Mouse (Mus musculus) NIH3T3 (cell line): ENCODE measurements around the gene Arhgef19.

Experiments used
- DNase-seq: peaks from one replicate; pipeline ENCODE4 v3.0.0-alpha.2; 2012; ENCODE audit warnings: low read depth

Arhgef19 gene

GRCm38 (mm10) chr4:141238492-141239387 lies 559 bp upstream of the Arhgef19 start:
- DNase-seq = no peak

DNA sequence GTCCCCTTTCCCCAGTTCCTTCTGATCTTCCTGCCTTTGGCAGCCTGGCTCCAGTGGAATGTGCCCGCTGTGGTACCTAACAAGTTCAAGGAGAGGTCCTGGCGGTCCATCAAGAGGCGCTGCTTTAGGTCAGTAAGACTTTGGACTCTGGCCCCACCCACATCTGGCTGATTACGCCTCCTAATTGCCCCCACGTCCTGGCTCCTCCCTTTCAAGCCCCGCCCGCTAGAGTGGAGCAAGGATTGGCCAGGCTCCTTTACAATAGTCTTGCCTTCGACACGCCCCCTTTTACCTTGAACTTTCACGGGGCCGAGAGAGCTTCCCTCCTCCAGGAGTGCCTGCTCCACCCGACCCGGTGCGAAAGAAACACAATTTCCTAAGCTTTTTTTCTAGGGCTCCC lies 1.3 kb downstream of the Arhgef19 start:
- no peak for DNase-seq

DNA sequence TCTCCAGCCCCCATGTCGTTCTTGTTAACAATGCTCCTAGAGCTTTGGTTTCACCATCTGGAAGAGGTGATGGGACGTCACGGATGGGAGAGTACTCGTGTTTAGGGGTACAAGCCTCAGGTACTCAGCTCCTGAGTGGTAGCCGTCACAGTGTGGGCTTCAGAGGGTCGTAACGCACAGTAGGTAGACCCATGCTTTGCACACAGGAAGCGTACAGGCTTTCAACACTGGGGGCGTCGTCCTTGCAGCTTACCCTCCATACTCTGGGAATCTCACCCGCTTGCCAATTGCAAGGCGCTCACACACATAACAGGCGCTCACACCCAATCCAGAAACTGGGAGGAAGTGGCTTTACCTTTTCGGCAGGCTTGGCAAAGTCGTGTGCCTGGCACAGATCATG lies 2.6 kb downstream of the Arhgef19 start:
- DNase-seq = no peak

DNA sequence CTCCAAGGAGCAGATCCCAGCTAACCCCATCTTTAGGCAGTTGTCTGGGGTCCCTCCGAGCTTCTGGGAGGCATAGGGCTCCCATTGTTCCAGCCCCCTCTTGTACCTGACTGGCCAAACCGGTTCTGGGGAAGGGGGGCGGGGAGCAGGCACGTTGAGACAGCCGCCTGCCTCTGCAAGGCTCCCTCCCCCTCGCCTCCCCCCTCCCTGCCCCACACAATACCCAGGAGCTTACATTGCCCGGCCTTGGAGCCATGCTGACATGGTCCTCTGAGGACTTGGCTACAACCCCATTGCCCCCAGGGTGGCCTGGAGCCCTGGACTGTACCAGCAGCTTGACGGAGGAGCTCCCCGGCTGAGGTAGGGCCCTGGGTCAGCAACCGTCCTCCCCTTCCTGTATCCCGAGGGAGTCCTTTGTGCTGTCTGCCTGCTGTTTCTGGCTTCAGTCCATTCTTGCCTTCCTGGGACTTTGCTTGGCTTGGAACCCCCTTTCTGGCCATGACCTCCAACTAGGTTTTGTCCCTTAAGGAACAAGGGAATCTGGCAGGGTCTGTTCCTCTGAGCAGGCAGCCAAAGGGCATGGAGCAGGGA lies 3.4 kb downstream of the Arhgef19 start:
- peak; percentile 14 for DNase-seq

DNA sequence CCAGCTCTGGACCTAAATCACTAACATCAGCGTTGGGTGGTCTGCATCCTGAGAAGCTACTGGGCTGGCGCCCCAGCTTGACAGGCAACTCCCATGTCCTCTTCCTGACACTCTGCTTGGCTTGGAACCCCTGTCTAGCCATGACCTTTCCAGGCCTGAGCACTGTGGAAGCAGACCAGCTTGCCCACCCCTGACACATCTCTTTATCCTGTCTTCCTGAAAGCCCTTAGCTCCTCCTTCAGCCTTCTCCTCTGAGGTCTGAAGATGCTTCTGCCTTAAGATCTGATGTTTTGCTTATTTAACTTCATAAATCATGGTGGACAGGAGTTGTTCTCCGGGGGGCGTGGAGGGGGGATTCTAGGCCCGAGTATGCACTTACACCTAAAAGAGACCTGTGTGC lies 4.3 kb downstream of the Arhgef19 start:
- DNase-seq = no peak

DNA sequence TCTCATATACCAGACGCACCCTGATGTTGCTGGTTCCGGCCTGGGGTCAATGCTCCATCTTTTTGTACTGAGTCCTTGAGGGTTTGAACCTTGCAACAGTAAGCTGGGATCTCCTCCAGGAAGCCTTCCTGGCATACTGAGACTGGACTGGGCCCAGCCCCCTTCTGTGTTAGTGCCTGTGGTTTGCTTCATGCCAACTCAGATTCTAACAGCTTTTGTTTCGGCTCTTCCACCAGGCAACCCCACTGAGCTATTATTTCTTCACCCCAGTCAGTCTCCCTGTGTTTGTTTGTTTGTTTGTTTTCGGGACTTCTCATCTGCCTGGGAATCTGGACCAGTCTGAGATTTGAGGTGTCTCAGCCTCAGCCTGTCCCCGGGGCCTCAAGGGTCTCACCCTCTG lies 5.1 kb downstream of the Arhgef19 start:
- peak; percentile 77 for DNase-seq

DNA sequence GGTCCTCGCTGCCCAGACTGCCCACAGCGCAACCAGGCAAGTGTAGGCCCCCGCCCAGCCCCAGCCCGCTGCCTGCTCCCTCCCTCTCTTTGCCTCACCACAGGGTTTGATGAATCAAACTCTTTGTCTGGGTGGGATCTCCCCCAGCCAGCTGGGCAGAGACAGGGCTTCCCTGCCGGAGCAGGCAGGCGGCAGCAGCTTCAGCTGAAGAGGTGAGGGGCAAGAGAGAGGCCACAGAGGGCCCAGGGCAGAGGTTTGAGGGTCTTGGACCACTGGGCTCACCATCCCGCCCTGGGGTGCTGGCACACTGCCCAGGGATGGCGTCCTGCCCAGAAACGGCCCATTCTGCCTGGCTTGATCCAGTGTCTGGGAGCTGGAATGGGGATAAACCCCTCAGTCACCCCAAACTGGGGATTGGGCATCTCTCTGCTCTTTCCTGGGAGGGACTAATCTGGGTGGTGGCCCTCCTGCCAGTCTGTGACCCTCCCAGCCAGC lies 5.7 kb downstream of the Arhgef19 start:
- peak; percentile 84 for DNase-seq

DNA sequence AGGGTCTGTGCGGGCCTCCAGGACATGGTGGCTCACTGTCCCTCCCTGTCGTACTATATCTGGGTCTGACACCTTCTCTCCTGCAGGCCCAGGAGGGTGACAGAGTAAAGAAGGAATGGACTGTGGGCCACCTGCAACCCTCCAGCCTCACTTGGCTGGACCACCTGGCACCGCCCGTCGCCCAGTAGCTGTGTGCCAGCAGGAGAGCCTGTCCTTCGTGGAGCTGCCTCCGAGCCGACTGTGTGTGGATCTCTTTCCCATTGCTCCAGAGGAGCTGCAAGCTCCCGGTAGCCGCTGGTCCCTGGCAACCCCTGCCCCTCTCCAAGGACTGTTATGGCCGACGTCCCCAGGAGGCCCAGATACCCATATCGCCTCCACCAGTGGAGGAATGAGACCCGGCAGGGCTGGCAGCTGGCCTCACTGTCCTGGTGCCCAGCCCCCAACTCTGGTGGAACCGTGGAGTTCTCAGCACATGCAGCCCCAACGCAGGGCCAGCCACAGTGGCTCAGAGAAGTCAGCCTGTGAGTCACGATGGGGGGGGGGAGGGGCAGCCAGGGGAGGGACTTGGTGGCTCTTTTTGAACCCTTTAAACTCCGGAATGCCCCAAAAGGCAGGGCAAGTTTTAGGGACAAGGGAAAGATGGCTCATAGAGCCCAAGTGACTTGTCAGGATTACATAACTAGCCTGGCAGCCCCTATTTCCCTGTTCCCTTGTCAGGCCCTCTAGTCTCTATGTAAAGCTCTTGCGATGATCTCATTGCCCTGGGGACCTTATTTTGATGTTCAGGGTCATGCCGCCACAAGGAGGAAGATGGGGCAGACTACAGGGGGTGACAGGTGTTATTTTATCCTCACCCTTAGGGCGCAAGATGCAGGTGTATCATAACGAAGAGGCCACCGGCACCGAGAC lies 7.0 kb downstream of the Arhgef19 start:
- peak; percentile 55 for DNase-seq

DNA sequence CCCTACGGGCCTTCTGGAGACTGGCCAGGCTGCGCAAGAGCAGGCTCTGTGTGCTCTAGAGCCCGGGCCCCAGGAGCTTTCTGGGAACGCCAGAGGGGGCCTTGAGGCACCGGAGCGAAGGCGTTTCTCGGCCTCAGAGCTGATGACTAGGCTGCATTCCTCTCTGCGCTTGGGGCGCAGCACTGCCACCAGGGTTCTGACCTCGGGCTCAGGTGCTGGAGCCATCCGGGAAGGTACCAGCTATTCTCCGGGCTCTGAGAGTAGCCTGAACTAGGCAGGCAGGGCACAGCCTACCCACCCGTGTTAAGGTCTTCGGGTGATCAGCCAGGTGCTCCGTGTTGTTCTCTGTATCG lies 7.7 kb downstream of the Arhgef19 start:
- DNase-seq = no peak

DNA sequence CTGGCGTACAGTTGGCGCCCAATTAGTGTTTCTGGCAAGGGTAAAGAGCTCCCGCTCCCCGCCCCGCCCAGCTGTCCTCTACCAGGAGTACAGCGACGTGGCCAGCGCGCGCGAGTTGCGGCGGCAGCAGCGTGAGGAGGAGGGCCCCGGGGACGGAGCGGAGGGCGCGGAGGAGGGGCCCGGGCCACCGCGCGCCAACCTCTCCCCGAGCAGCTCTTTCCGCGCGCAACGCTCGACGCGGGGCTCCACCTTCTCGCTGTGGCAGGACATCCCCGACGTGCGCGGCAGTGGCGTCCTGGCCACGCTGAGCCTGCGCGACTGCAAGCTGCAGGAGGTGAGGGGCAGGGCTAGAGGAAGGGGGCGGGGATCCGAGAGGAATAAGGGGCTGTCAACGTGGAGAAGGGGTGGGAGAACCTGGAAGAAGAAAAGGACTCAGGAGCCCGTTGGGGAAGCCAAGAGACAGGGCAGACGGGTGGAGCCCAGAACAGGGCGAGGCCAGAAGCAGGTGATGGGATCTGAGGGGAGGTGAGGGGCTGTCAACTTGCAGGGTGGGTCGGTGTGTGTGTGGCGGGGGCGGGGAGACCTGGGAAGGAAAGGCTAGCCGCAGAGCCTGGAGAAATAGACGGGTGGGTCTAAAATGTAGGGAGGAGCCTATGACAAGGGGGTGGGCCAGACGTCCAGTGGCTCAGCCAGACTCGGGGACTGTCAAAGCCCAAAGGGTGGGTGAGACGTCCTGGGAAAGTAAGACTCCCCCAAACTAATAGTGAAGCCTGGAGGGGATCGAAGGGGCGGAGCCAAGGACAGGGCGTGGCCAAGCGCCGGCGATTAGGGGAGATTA lies 8.7 kb downstream of the Arhgef19 start:
- DNase-seq = no peak

DNA sequence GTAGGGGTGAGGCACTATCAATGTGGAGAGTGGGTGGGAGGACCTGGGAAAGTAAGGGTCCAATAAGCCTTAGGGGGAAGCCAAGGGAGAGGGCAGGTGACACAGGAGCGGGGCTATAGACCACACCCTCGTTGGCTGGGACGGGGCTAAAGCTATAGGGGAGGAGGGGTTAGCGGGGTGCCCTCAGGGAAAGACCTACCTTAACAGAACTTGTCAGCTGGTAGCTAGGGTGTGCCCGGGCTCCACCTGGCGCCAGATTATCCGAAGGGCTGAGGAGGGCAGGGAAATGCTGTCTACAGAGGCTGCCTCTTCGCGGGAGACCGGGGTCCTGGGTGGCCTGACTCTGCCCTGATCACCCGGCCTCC lies 9.3 kb downstream of the Arhgef19 start:
- DNase-seq = no peak

- DNase-seq = no peak
These were observed 10.1 kb downstream of the Arhgef19 start for GRCm38 (mm10) chr4:141249383-141249782.

DNA sequence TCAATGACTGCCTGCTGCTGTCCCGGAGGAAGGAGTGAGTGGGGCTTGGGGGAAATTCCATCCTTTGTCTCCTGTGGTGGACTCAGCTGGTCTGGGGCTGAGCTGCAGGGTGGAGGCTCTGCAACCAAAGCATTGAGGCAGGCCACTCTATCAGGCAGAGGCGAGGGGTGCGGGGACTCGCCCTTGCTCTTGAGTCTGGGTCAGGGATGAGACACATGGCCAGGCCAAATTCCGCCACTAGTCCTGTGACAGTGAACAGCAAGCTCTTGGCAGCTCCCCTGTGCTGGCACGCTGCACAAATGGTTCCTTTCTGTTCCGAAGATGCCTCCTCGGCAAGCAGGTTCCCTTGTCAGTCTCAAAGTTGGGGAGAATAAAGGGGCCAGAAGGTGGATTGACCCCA lies 11.8 kb downstream of the Arhgef19 start:
- no peak for DNase-seq

GRCm38 (mm10) chr4:141252641-141253040 lies 13.3 kb downstream of the Arhgef19 start:
- no peak for DNase-seq

GRCm38 (mm10) chr4:141254234-141254633 lies 14.9 kb downstream of the Arhgef19 start:
- DNase-seq = no peak

DNA sequence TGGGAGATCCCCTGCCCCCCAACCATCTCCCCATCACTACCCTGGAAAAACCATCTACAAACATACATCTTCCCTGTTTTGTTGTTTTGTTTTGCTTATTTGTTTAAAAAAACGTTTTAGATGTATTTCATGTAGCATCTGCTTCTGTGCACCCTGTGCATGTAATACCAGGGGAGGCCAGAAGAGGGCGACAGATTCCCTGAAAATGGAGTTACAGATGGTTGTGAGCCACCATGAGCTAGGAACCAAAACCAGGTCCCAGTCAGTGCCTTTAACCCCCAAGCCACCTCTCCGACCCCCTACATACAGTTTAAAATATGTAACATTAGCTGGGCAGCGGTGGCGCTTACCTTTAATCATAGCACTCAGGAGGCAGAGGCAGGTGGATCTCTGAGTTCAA lies 18.1 kb downstream of the Arhgef19 start:
- DNase-seq = no peak

GRCm38 (mm10) chr4:141259413-141259812 lies 20.1 kb downstream of the Arhgef19 start:
- no peak for DNase-seq

- peak; percentile 79 for DNase-seq
These were observed 20.9 kb downstream of the Arhgef19 start for GRCm38 (mm10) chr4:141260007-141260723.

DNA sequence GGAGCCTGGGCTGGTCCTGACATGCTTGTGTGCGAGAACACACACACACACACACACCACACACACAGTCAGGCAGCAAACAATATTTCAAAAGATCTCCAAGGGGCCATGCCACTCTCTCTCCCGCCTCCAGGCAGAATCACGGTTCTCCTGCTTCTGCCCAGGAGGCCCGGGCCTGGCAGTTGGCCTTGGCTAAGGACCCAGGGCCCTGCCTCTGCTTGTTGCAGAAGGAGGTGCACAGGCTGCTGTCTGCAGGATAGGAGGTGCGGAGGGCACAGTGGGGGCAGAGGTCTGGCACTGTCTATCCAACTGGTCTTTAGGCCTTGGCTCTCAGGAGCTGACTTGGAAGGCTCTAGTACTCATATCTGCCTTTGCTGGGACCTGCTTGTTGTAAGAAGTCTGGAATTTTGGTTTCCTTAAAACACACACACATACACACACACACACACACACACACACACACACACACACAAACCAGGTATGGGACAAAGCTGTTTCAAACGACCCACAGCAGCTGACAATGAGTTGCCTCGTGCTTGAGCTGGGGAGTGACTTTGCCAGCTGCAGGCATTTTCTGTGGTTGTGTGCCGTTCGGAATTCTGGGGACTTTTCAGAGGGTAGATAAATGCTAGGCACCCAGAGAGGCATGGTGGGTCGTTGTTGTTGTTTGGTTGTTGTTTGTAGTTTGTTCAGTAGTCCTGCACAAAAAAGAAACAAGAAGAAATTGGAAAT lies 23.8 kb downstream of the Arhgef19 start:
- no peak for DNase-seq

DNA sequence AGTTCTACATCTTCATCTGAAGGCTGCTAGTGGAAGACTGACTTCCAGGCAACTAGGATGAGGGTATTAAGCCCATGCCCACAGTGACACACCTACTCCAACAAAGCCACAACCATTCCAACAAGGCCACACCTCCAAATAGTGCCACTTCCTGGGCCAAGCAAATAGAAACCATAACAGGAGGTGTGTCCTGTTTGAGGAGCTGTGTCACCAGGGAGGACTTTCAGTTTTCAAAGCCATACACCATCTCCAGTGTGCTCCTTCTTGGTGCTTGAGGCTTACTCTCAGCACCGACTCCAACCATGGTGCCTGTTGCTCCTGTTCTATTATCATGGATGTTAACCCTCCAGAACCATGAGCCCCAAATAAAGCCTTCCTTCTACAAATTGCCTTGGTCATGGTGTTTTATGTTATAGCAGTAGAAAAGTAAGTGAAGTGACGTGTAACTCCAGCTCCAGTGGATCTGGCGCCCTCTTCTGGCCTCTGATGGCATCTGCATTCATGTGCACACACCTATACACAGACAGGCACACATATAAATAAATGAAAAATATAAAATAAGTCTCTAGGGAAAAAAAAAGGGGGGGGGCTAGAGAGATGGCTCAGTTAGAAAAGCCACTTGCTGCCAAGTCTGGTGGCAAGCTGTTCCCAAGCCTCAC lies 26.8 kb downstream of the Arhgef19 start:
- DNase-seq = no peak
